Comparison of ENCODE assay signal across 8 mouse cellular contexts in genomic region chr3:90081365-90082240, GRCm38 (mm10). TPM values are rescaled to one million over a fixed set of nuclear protein-coding genes. Genes with fewer than 3 reads are reported as not detected.
DNase-seq lines count a peak whose midpoint lies in the region; ATAC-seq and TF ChIP-seq lines count a peak whose summit lies in the region.

No protein-coding gene starts in this region.

- H3ac ChIP-seq in C2C12 (ENCODE audit: control insufficient read depth, insufficient read length, low read depth), result peak overlapping the region; percentile 31

- H3K27ac ChIP-seq in heart, postnatal 0 days (ENCODE audit: low read depth), result peak overlapping the region; percentile 95
- H3K27ac ChIP-seq in liver, embryonic 11.5 days (ENCODE audit: low read depth, low read length), result peak overlapping the region; percentile 77
- no peak overlapping the region for H3K27ac ChIP-seq in neural tube, embryonic 12.5 days
- no peak overlapping the region for H3K27ac ChIP-seq in cerebellum, adult 2 months (ENCODE audit: insufficient read depth, low read length)

- 50% methylated on average over 5 of the region's 5 CpGs for WGBS in heart, postnatal 0 days
- 49% methylated on average over 5 of the region's 5 CpGs for WGBS in liver, embryonic 11.5 days
- WGBS in neural tube, embryonic 12.5 days, result 81% methylated on average over 5 of the region's 5 CpGs
- 79% methylated on average over 5 of the region's 5 CpGs for WGBS in cerebellum, adult 2 months

- peaks cover 64% of the 10 kb centered on the region for H3K79me3 ChIP-seq in C2C12 (ENCODE audit: low read depth)

- no peak for TF ChIP-seq POLR2A in cerebellum, adult 2 months (IDR thresholded peaks at IDR 0.05; ENCODE audit: borderline replicate concordance, insufficient read depth, low read length)

- no peak for ATAC-seq in heart, postnatal 0 days (ENCODE audit: insufficient read depth, low read depth)
- no peak for ATAC-seq in liver, embryonic 11.5 days (replicated peaks; ENCODE audit: low FRiP score)
- ATAC-seq in neural tube, embryonic 12.5 days (ENCODE audit: low FRiP score, low read depth), result no peak

- no peaks in the 10 kb centered on the region for H3K27me3 ChIP-seq in C2C12 (ENCODE audit: control insufficient read depth, insufficient read depth, insufficient read length)
- no peaks in the 10 kb centered on the region for H3K27me3 ChIP-seq in heart, postnatal 0 days (ENCODE audit: control insufficient read depth, insufficient read depth, low read length)
- no peaks in the 10 kb centered on the region for H3K27me3 ChIP-seq in liver, embryonic 11.5 days (replicated peaks; ENCODE audit: control insufficient read depth, insufficient read depth, low read length)
- no peaks in the 10 kb centered on the region for H3K27me3 ChIP-seq in neural tube, embryonic 12.5 days (replicated peaks)
- H3K27me3 ChIP-seq in cerebellum, adult 2 months (ENCODE audit: control insufficient read depth, insufficient read depth, low read length), result no peaks in the 10 kb centered on the region

- no peak for TF ChIP-seq EP300 in heart, postnatal 0 days (IDR thresholded peaks at IDR 0.05; ENCODE audit: low read depth)

- peak overlapping the region; percentile 73 for H3K4me2 ChIP-seq in heart, postnatal 0 days (ENCODE audit: low read depth, low read length)
- peak overlapping the region; percentile 66 for H3K4me2 ChIP-seq in liver, embryonic 11.5 days
- H3K4me2 ChIP-seq in neural tube, embryonic 12.5 days (replicated peaks), result peak overlapping the region; percentile 89

- peak overlapping the region; percentile 94 for H3K4me3 ChIP-seq in C2C12 (ENCODE audit: insufficient read depth, poor library complexity, severe bottlenecking)
- H3K4me3 ChIP-seq in heart, postnatal 0 days (ENCODE audit: low read depth, low read length), result peak overlapping the region; percentile 86
- peak overlapping the region; percentile 74 for H3K4me3 ChIP-seq in liver, embryonic 11.5 days (ENCODE audit: low read depth, low read length)
- H3K4me3 ChIP-seq in neural tube, embryonic 12.5 days, result no peak overlapping the region; the same call in 1 of the 2 replicates
- H3K4me3 ChIP-seq in cerebellum, adult 2 months (replicated peaks; ENCODE audit: insufficient read depth, low read depth, low read length), result no peak overlapping the region

- H3K36me3 ChIP-seq in C2C12 (ENCODE audit: control insufficient read depth, insufficient read depth), result peaks cover 26% of the 10 kb centered on the region
- H3K36me3 ChIP-seq in heart, postnatal 0 days (replicated peaks; ENCODE audit: control insufficient read depth, insufficient read depth, low read length), result peaks cover 3% of the 10 kb centered on the region; the same call in 1 of the 2 replicates
- peaks cover 4% of the 10 kb centered on the region; the same call in 1 of the 2 replicates for H3K36me3 ChIP-seq in liver, embryonic 11.5 days (ENCODE audit: control insufficient read depth, insufficient read depth, low read length)
- peaks cover 4% of the 10 kb centered on the region; the same call in 1 of the 2 replicates for H3K36me3 ChIP-seq in neural tube, embryonic 12.5 days

- H3K9me3 ChIP-seq in heart, postnatal 0 days (replicated peaks; ENCODE audit: control insufficient read depth, low read length), result no peaks in the 10 kb centered on the region
- no peaks in the 10 kb centered on the region for H3K9me3 ChIP-seq in liver, embryonic 11.5 days (ENCODE audit: control insufficient read depth, low read length)
- H3K9me3 ChIP-seq in neural tube, embryonic 12.5 days, result no peaks in the 10 kb centered on the region

- peak overlapping the region; percentile 32; the same call in 1 of the 2 replicates for H3K9ac ChIP-seq in heart, postnatal 0 days (replicated peaks; ENCODE audit: low read depth, low read length)
- peak overlapping the region; percentile 61 for H3K9ac ChIP-seq in liver, embryonic 11.5 days (ENCODE audit: low read depth, low read length)
- peak overlapping the region; percentile 10; the same call in 1 of the 2 replicates for H3K9ac ChIP-seq in neural tube, embryonic 12.5 days

- TF ChIP-seq CTCF in C2C12 (IDR thresholded peaks at IDR 0.05; ENCODE audit: control insufficient read depth, insufficient read depth, insufficient read length), result no peak
- TF ChIP-seq CTCF in heart, postnatal 0 days (IDR thresholded peaks at IDR 0.05; ENCODE audit: low read depth), result no peak
- no peak for TF ChIP-seq CTCF in cerebellum, adult 2 months (IDR thresholded peaks at IDR 0.05; ENCODE audit: borderline replicate concordance, insufficient read depth, low read depth, low read length)

- DNase-seq in adipocyte (ENCODE audit: low spot score), result peak; percentile 47
- no peak for DNase-seq in heart, postnatal 0 days (ENCODE audit: low spot score)
- no peak for DNase-seq in liver, embryonic 11.5 days (ENCODE audit: low spot score)
- DNase-seq in cerebellum, adult 18-20 months, result no peak
- DNase-seq in embryo, embryonic 10.5 days (ENCODE audit: low spot score), result no peak
- DNase-seq in cerebellum, adult 2 months, result no peak

- peaks cover 44% of the 10 kb centered on the region for H3K4me1 ChIP-seq in heart, postnatal 0 days (ENCODE audit: control insufficient read depth, insufficient read depth)
- peaks cover 53% of the 10 kb centered on the region for H3K4me1 ChIP-seq in liver, embryonic 11.5 days (replicated peaks; ENCODE audit: control insufficient read depth, insufficient read depth, low read length)
- peaks cover 31% of the 10 kb centered on the region for H3K4me1 ChIP-seq in neural tube, embryonic 12.5 days
- peaks cover 17% of the 10 kb centered on the region for H3K4me1 ChIP-seq in cerebellum, adult 2 months (ENCODE audit: control insufficient read depth, insufficient read depth, low read length)

- peaks cover 71% of the 10 kb centered on the region for H3K79me2 ChIP-seq in C2C12 (ENCODE audit: control insufficient read depth, insufficient read depth)

TF ChIP-seq in C2C12, 6 proteins besides CTCF, POLR2A, EP300 and RAD21:
- no peak for TF ChIP-seq MYOD1 (IDR thresholded peaks at IDR 0.05; ENCODE audit: control insufficient read depth, insufficient read length, low read depth)
- TF ChIP-seq USF1 (IDR thresholded peaks at IDR 0.05; ENCODE audit: low read depth), result no peak
TF ChIP-seq in C2C12: peak in this region for 0.

RNA-seq across cellular contexts. Expression of gene Tpm3, which starts 9.2 kb away (rescaled TPM):
- 341 TPM for polyA plus RNA-seq in C2C12 (2012; fragmentation: generic; extraction: Trizol)
- total RNA-seq in heart, postnatal 0 days (2014; rRNA removed; ENCODE audit: low replicate concordance), result 88.0 and 99.5 TPM in 2 replicates
- 139 and 145 TPM in 2 replicates for polyA plus RNA-seq in heart, postnatal 0 days (2015; fragmentation: Nextera tagmentation; extraction: Ambion mirVana)
- 443 and 461 TPM in 2 replicates for polyA plus RNA-seq in liver, embryonic 11.5 days (2014; fragmentation: Nextera tagmentation; extraction: Ambion mirVana)
- polyA plus RNA-seq in neural tube, embryonic 12.5 days (2016; fragmentation: Nextera tagmentation; extraction: Ambion mirVana), result 464 and 470 TPM in 2 replicates
- 120 and 124 TPM in 2 replicates for polyA plus RNA-seq in cerebellum, adult 2 months (2012; rRNA removed)

RNA-seq across cellular contexts. Expression of gene Nup210l, which starts 22.3 kb away (rescaled TPM):
- polyA plus RNA-seq in C2C12 (2012; fragmentation: generic; extraction: Trizol), result 0.47 TPM
- 0.04 and 0.27 TPM in 2 replicates for total RNA-seq in heart, postnatal 0 days (2014; rRNA removed; ENCODE audit: low replicate concordance)
- 0.04 TPM in 1 of 2 replicates, not detected in the other for polyA plus RNA-seq in heart, postnatal 0 days (2015; fragmentation: Nextera tagmentation; extraction: Ambion mirVana)
- polyA plus RNA-seq in liver, embryonic 11.5 days (2014; fragmentation: Nextera tagmentation; extraction: Ambion mirVana), result 0.34 and 0.49 TPM in 2 replicates
- 0.40 and 0.46 TPM in 2 replicates for polyA plus RNA-seq in neural tube, embryonic 12.5 days (2016; fragmentation: Nextera tagmentation; extraction: Ambion mirVana)
- 0.16 and 0.27 TPM in 2 replicates for polyA plus RNA-seq in cerebellum, adult 2 months (2012; rRNA removed)

RNA-seq across cellular contexts. Expression of gene Ubap2l, which starts 29.2 kb away (rescaled TPM):
- 110 TPM for polyA plus RNA-seq in C2C12 (2012; fragmentation: generic; extraction: Trizol)
- total RNA-seq in heart, postnatal 0 days (2014; rRNA removed; ENCODE audit: low replicate concordance), result 64.2 and 69.7 TPM in 2 replicates
- polyA plus RNA-seq in heart, postnatal 0 days (2015; fragmentation: Nextera tagmentation; extraction: Ambion mirVana), result 88.9 and 92.0 TPM in 2 replicates
- 220 and 229 TPM in 2 replicates for polyA plus RNA-seq in liver, embryonic 11.5 days (2014; fragmentation: Nextera tagmentation; extraction: Ambion mirVana)
- polyA plus RNA-seq in neural tube, embryonic 12.5 days (2016; fragmentation: Nextera tagmentation; extraction: Ambion mirVana), result 184 and 186 TPM in 2 replicates
- 90.4 and 102 TPM in 2 replicates for polyA plus RNA-seq in cerebellum, adult 2 months (2012; rRNA removed)

RNA-seq across cellular contexts. Expression of gene 4933434E20Rik, which starts 30.2 kb away (rescaled TPM):
- polyA plus RNA-seq in C2C12 (2012; fragmentation: generic; extraction: Trizol), result 67.6 TPM
- total RNA-seq in heart, postnatal 0 days (2014; rRNA removed; ENCODE audit: low replicate concordance), result 111 and 183 TPM in 2 replicates
- polyA plus RNA-seq in heart, postnatal 0 days (2015; fragmentation: Nextera tagmentation; extraction: Ambion mirVana), result 151 and 165 TPM in 2 replicates
- 159 and 173 TPM in 2 replicates for polyA plus RNA-seq in liver, embryonic 11.5 days (2014; fragmentation: Nextera tagmentation; extraction: Ambion mirVana)
- polyA plus RNA-seq in neural tube, embryonic 12.5 days (2016; fragmentation: Nextera tagmentation; extraction: Ambion mirVana), result 201 and 218 TPM in 2 replicates
- 112 and 116 TPM in 2 replicates for polyA plus RNA-seq in cerebellum, adult 2 months (2012; rRNA removed)

Comparison
In these comparisons a context has a peak if more than half of its experiments do, and no peak if none do; other contexts are left out.
1. H3K4me3 ChIP-seq: peak in C2C12 (single experiment), heart, postnatal 0 days (single experiment) and liver, embryonic 11.5 days (single experiment); none in neural tube, embryonic 12.5 days (single experiment) and cerebellum, adult 2 months (single experiment).
2. H3K27ac ChIP-seq: peak in heart, postnatal 0 days (single experiment) and liver, embryonic 11.5 days (single experiment); none in neural tube, embryonic 12.5 days (single experiment) and cerebellum, adult 2 months (single experiment).
3. H3K9ac ChIP-seq: peak in every context shown above with its lines; median percentile 61 in liver, embryonic 11.5 days; 32 in heart, postnatal 0 days; 10 in neural tube, embryonic 12.5 days.
4. Peak in every context shown above with its lines, with median percentiles within 50 percentile points of each other: H3K4me2 ChIP-seq.